Mouse (Mus musculus) induced T-regulatory cell, adult 2 months (primary cell): ENCODE data around the gene Acin1.
"Not testable (repeated sequence)": the region's sequence is repeated elsewhere in the genome, so short reads cannot be mapped to it uniquely, and the experiment has no call there.

ENCODE experiments used
- DNase-seq: peaks from one replicate; pipeline ENCODE4 v3.0.0-alpha.2; 2012; ENCODE audit warnings: low read depth

The Acin1 gene

GRCm38 (mm10) chr14:54642224-54642944 lies 44.3 kb downstream of the Acin1 start:
- DNase-seq, result peak; percentile 30

GRCm38 (mm10) chr14:54641305-54641969 lies 45.3 kb downstream of the Acin1 start, which contains the start of gene Cdh24:
Gene Cdh24 (minus strand): TSS chr14:54641364.
- peak; percentile 94 for DNase-seq

GRCm38 (mm10) chr14:54640946-54641304 lies 45.8 kb downstream of the Acin1 start, which contains the start of gene Gm17606:
Gene Gm17606 (plus strand): TSS chr14:54640952.
- no peak for DNase-seq

- DNase-seq, result peak; percentile 24
Measured at GRCm38 (mm10) chr14:54640121-54640520, 46.6 kb downstream of the Acin1 start.

GRCm38 (mm10) chr14:54638210-54638609 lies 48.5 kb downstream of the Acin1 start:
- no peak for DNase-seq

GRCm38 (mm10) chr14:54636954-54637353 lies 49.8 kb downstream of the Acin1 start:
- DNase-seq, result peak; percentile 78

- DNase-seq, result no peak
Measured at GRCm38 (mm10) chr14:54634182-54634581, 52.5 kb downstream of the Acin1 start.

- DNase-seq, result no peak
Measured at GRCm38 (mm10) chr14:54632252-54632651, 54.5 kb downstream of the Acin1 start.

GRCm38 (mm10) chr14:54631240-54631599 lies 55.5 kb downstream of the Acin1 start:
- no peak for DNase-seq

- DNase-seq, result no peak
Measured at GRCm38 (mm10) chr14:54630583-54631239, 56.0 kb downstream of the Acin1 start.

- no peak for DNase-seq
Measured at GRCm38 (mm10) chr14:54629797-54630196, 56.9 kb downstream of the Acin1 start.

- no peak for DNase-seq
Measured at GRCm38 (mm10) chr14:54628103-54628502, 58.6 kb downstream of the Acin1 start.

GRCm38 (mm10) chr14:54624976-54625375 lies 61.8 kb downstream of the Acin1 start:
- no peak for DNase-seq

- no peak for DNase-seq
Measured at GRCm38 (mm10) chr14:54623334-54623733, 63.4 kb downstream of the Acin1 start.

GRCm38 (mm10) chr14:54621133-54621532 lies 65.6 kb downstream of the Acin1 start, which contains the start of gene Psmb11:
Gene Psmb11 (plus strand): TSS chr14:54621433.
- DNase-seq, result no peak

GRCm38 (mm10) chr14:54617897-54618365 lies 68.8 kb downstream of the Acin1 start, which contains the start of gene Psmb5:
Gene Psmb5 (minus strand): TSS chr14:54618022.
- DNase-seq, result peak; percentile 96

- peak; percentile 78 for DNase-seq
Measured at GRCm38 (mm10) chr14:54617152-54617896, 69.4 kb downstream of the Acin1 start.

- no peak for DNase-seq
Measured at GRCm38 (mm10) chr14:54616226-54616825, 70.4 kb downstream of the Acin1 start.

- DNase-seq, result not testable (repeated sequence)
Measured at GRCm38 (mm10) chr14:54614130-54614529, 72.6 kb downstream of the Acin1 start.

- no peak for DNase-seq
Measured at GRCm38 (mm10) chr14:54610648-54611047, 76.1 kb downstream of the Acin1 start.

GRCm38 (mm10) chr14:54609962-54610361 lies 76.8 kb downstream of the Acin1 start:
- peak; percentile 69 for DNase-seq
